Mouse (Mus musculus) hindbrain, embryonic 16.5 days (tissue): ENCODE results near the gene Flywch1. TPM values are rescaled to one million over a fixed set of nuclear protein-coding genes. Genes with fewer than 3 reads are reported as not detected.
A peak's percentile ranks its signal among the peaks of the same experiment; 100 is the strongest.
"Not testable (repeated sequence)": the region's sequence is repeated elsewhere in the genome, so short reads cannot be mapped to it uniquely, and the experiment has no call there.

ENCODE experiments used
- ATAC-seq: fragments of 200-750 bp; cut with Nextera tagmentation; 2 replicates; pipeline ENCODE4 v1.8.0; 2017; ENCODE audit warnings: moderate TSS enrichment, moderate library complexity
- H3K27ac ChIP-seq: fragments of 300-500 bp; sonication (generic); 2 replicates; pipeline ENCODE4 v1.5.1; 2014; ENCODE audit warnings: low read depth, mild to moderate bottlenecking, control low read depth, low read length, moderate library complexity
- H3K27me3 ChIP-seq: fragments of 300-500 bp; sonication (generic); replicated peaks from 2 replicates; pipeline ENCODE4 v1.6.1; 2014; ENCODE audit warnings: low read length; ENCODE audit not compliant: control insufficient read depth, insufficient read depth
- H3K36me3 ChIP-seq: fragments of 300-500 bp; sonication (generic); 2 replicates; pipeline ENCODE4 v1.6.1; 2014; ENCODE audit warnings: mild to moderate bottlenecking, low read length, moderate library complexity, mixed read lengths; ENCODE audit not compliant: control insufficient read depth, insufficient read depth
- H3K4me1 ChIP-seq: fragments of 300-500 bp; sonication (generic); 2 replicates; pipeline ENCODE4 v1.6.1; 2014; ENCODE audit warnings: low read depth, low read length; ENCODE audit not compliant: control insufficient read depth, insufficient read depth
- H3K4me2 ChIP-seq: fragments of 300-500 bp; sonication (generic); 2 replicates; pipeline ENCODE4 v1.6.1; 2014; ENCODE audit warnings: mild to moderate bottlenecking, low read length, control low read depth, moderate library complexity
- H3K4me3 ChIP-seq: fragments of 300-500 bp; sonication (generic); 2 replicates; pipeline ENCODE4 v1.5.1; 2014; ENCODE audit warnings: mild to moderate bottlenecking, low read length, control low read depth, moderate library complexity
- H3K9ac ChIP-seq: fragments of 300-500 bp; sonication (generic); 2 replicates; pipeline ENCODE4 v1.6.1; 2014; ENCODE audit warnings: low read depth, mild to moderate bottlenecking, control low read depth, low read length, moderate library complexity
- H3K9me3 ChIP-seq: fragments of 300-500 bp; sonication (generic); 2 replicates; pipeline ENCODE4 v1.6.1; 2014; ENCODE audit warnings: mild to moderate bottlenecking, low read length, moderate library complexity; ENCODE audit not compliant: control insufficient read depth
- WGBS: fragments of 180-500 bp; shearing (Covaris S2); extraction: QIAGEN DNeasy Blood & Tissue Kit; methylation state at CpG from one replicate; pipeline ENCODE4 v1.1.7; 2014; 5-methylcytosine and 5-hydroxymethylcytosine counted together
- polyA plus RNA-seq: library from polyadenylated mRNA; unstranded; fragments of >200 nt; fragmentation: Nextera tagmentation; extraction: Ambion mirVana; gene quantifications from 2 replicates; pipeline ENCODE4 v1.2.1, GENCODE M21; 2015

Flywch1 gene
- polyA plus RNA-seq, 1 experiment from 2014 or later, result 203 TPM

- Histone ChIP-seq H3K27ac (peak overlapping the region; percentile 92), H3K9me3 (no peaks in the 10 kb centered on the region)
These were observed 15.1 kb upstream of the Flywch1 start for GRCm38 (mm10) chr17:23786510-23786931.

GRCm38 (mm10) chr17:23785561-23786471 is 14.4 kb upstream of the Flywch1 start, which contains the start of gene Flywch2:
Gene Flywch2 (minus strand): TSS chr17:23786081.
- Histone ChIP-seq H3K27me3 (no peaks in the 10 kb centered on the region), H3K36me3 (no peaks in the 10 kb centered on the region), H3K4me1 (no peaks in the 10 kb centered on the region; the same call in none of the 2 replicates), H3K27ac (peak within 1 kb of the TSS; percentile 92), H3K4me3 (peak within 1 kb of the TSS; percentile 69), H3K9ac (peak within 1 kb of the TSS; percentile 88), H3K4me2 (peak within 1 kb of the TSS; percentile 81), H3K9me3 (no peaks in the 10 kb centered on the region)
- WGBS, result 4% methylated on average over 42 of the region's 43 CpGs
- peak; percentile 93 for ATAC-seq

More at GRCm38 (mm10) chr17:23786510-23786931, 15.1 kb upstream of the Flywch1 start:
- peak; percentile 74 for ATAC-seq
- WGBS, result 6% methylated on average over 13 of the region's 13 CpGs
- peak overlapping the region; percentile 88 for H3K9ac ChIP-seq
- H3K4me1 ChIP-seq, result no peaks in the 10 kb centered on the region; the same call in none of the 2 replicates
- no peaks in the 10 kb centered on the region for H3K36me3 ChIP-seq
- peak overlapping the region; percentile 69 for H3K4me3 ChIP-seq
- no peaks in the 10 kb centered on the region for H3K27me3 ChIP-seq
- peak overlapping the region; percentile 81 for H3K4me2 ChIP-seq

- Histone ChIP-seq H3K4me3 (no peak overlapping the region), H3K4me1 (no peaks in the 10 kb centered on the region; the same call in 1 of the 2 replicates), H3K9me3 (no peaks in the 10 kb centered on the region), H3K4me2 (no peak overlapping the region), H3K27ac (no peak overlapping the region), H3K9ac (no peak overlapping the region), H3K36me3 (no peaks in the 10 kb centered on the region), H3K27me3 (no peaks in the 10 kb centered on the region)
- no peak for ATAC-seq
These were observed 11.9 kb upstream of the Flywch1 start for GRCm38 (mm10) chr17:23783352-23783751.

GRCm38 (mm10) chr17:23778447-23778846 is 7.0 kb upstream of the Flywch1 start:
- no peaks in the 10 kb centered on the region for H3K36me3 ChIP-seq
- no peak overlapping the region for H3K4me3 ChIP-seq
- H3K4me1 ChIP-seq, result no peaks in the 10 kb centered on the region
- no peak overlapping the region for H3K4me2 ChIP-seq
- no peaks in the 10 kb centered on the region for H3K27me3 ChIP-seq
- ATAC-seq, result no peak
- 63% methylated on average over 2 of the region's 2 CpGs for WGBS
- H3K9ac ChIP-seq, result no peak overlapping the region
- no peaks in the 10 kb centered on the region for H3K9me3 ChIP-seq
- H3K27ac ChIP-seq, result no peak overlapping the region

GRCm38 (mm10) chr17:23777141-23777540 is 5.7 kb upstream of the Flywch1 start:
- 0 out of 2 replicates have a peak, but pooled peaks cover under 1% of the 10 kb centered on the region for H3K4me1 ChIP-seq
- no peak overlapping the region for H3K4me3 ChIP-seq
- H3K4me2 ChIP-seq, result no peak overlapping the region
- no peaks in the 10 kb centered on the region for H3K36me3 ChIP-seq
- H3K9me3 ChIP-seq, result no peaks in the 10 kb centered on the region
- H3K27me3 ChIP-seq, result no peaks in the 10 kb centered on the region
- 76% methylated on average over 2 of the region's 2 CpGs for WGBS
- H3K9ac ChIP-seq, result no peak overlapping the region
- no peak for ATAC-seq
- H3K27ac ChIP-seq, result no peak overlapping the region

- ATAC-seq, result no peak
- 79% methylated on average over 10 of the region's 10 CpGs for WGBS
- Histone ChIP-seq H3K4me2 (no peak overlapping the region), H3K4me1 (0 out of 2 replicates have a peak, but pooled peaks cover 3% of the 10 kb centered on the region), H3K36me3 (no peaks in the 10 kb centered on the region), H3K27me3 (no peaks in the 10 kb centered on the region), H3K4me3 (no peak overlapping the region), H3K9ac (no peak overlapping the region), H3K27ac (no peak overlapping the region), H3K9me3 (no peaks in the 10 kb centered on the region)
These were observed 4.8 kb upstream of the Flywch1 start for GRCm38 (mm10) chr17:23776216-23776615.

GRCm38 (mm10) chr17:23774090-23774489 is 2.7 kb upstream of the Flywch1 start:
- WGBS, result 6% methylated on average over 12 of the region's 12 CpGs
- H3K27ac ChIP-seq, result no peak overlapping the region
- H3K4me1 ChIP-seq, result peaks cover 13% of the 10 kb centered on the region
- H3K9me3 ChIP-seq, result no peaks in the 10 kb centered on the region
- no peaks in the 10 kb centered on the region for H3K36me3 ChIP-seq
- no peak overlapping the region for H3K4me3 ChIP-seq
- no peak for ATAC-seq
- no peaks in the 10 kb centered on the region for H3K27me3 ChIP-seq
- no peak overlapping the region for H3K4me2 ChIP-seq
- no peak overlapping the region for H3K9ac ChIP-seq

GRCm38 (mm10) chr17:23773676-23774075 is 2.3 kb upstream of the Flywch1 start:
- Histone ChIP-seq H3K36me3 (no peaks in the 10 kb centered on the region), H3K27me3 (no peaks in the 10 kb centered on the region), H3K27ac (no peak overlapping the region), H3K9me3 (no peaks in the 10 kb centered on the region), H3K4me1 (peaks cover 14% of the 10 kb centered on the region), H3K4me3 (no peak overlapping the region), H3K4me2 (no peak overlapping the region), H3K9ac (no peak overlapping the region)
- WGBS, result 75% methylated on average over 6 of the region's 6 CpGs
- no peak for ATAC-seq

GRCm38 (mm10) chr17:23772219-23772556 is 786 bp upstream of the Flywch1 start:
- H3K27me3 ChIP-seq, H3K36me3 ChIP-seq, H3K9ac ChIP-seq, H3K9me3 ChIP-seq, ATAC-seq, H3K27ac ChIP-seq: not testable (repeated sequence)
- peaks cover 14% of the 10 kb centered on the region for H3K4me1 ChIP-seq
- 92% methylated on average over 2 of the region's 2 CpGs for WGBS
- H3K4me2 ChIP-seq, result peak overlapping the region; percentile 61
- H3K4me3 ChIP-seq, result peak overlapping the region; percentile 61
